Mouse (Mus musculus) spleen, postnatal 10 days (tissue): ENCODE data around the gene Tmem135.
A peak's percentile ranks its signal among the peaks of the same experiment; 100 is the strongest.
"Not testable (repeated sequence)": the region's sequence is repeated elsewhere in the genome, so short reads cannot be mapped to it uniquely, and the experiment has no call there.

Experiments used
- DNase-seq, 2 experiments: peaks; one replicate each; pipeline ENCODE4 v3.0.0; 2021 to 2022; ENCODE audit warnings: low spot score in 2 of 2

Tmem135 gene

DNA sequence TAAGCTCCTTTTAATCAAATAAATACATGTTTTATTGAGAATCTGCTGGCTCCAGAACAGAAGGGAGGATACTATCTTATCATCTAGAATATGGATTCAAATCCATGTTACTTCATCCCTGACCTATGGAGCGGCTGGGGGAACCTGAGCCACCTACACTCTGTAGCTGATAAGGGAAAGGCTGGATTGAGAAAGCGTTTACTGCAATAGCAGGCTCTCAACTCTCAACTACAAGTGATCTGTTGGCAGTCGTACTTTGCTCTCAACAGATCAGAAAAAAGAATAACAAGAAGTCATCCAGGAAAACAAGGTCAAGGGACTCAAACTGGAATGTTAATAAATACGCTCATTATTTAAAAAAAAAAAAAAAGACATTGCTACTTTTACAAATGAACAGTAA is 77.3 kb downstream of the Tmem135 start:
- DNase-seq: no peak

DNA sequence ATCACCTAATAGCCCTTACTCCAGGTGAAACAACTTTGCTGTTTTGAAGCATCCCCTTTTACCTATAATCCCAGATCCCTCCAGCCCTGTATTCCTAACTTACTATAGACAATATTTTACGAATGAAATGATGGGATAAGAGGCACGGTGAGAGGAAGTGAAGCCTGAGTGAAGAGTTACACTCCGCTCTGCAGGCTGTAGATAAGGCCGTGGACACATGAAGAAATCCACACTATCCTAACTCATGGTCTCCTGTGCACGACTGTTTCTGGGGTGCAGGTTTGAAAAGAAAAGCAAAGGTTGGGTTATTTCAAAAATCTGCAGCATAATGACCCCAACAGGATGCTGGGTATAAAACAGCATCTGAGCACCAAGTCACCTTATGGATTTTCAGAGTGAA is 77.8 kb downstream of the Tmem135 start:
- no peak for DNase-seq

DNA sequence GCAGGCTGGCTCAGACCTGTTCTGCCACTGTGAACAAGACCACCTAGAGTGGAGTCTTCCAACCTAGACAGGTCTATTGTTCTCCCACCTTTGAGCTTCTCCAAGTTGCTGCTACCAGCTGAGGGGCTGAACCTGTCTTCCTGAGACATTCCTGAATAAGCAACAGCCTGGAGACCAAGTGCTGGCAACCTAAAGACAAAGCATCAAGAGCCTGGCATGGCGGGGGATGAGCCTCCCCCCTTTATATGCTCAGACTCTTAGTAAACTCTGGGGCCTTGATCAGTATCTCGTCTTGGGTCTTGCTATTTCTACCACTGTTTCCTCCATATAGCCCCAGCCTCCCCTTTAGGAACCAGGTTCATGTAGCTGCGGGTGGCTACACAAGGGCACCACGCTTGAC is 81.3 kb downstream of the Tmem135 start:
- not testable (repeated sequence) for DNase-seq

DNA sequence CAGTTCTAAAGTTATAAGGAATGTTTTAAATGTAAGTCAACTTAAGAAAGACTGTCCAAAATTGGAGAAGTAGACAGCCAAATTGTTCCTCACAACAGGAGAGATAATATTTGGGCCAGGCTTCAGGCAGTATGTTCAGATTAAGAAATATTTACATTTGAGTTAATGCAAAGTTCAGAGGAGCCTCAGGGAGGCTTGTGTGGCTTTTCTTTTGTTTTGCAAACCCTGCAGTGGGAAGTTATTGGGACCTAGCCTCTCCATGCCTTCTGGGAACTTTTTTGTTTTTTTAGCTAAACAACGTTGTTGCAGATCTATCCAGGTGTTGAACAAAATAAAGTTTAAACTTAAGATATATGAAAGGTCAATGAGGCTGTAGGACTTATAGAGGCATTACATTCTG is 84.7 kb downstream of the Tmem135 start:
- DNase-seq: no peak

DNA sequence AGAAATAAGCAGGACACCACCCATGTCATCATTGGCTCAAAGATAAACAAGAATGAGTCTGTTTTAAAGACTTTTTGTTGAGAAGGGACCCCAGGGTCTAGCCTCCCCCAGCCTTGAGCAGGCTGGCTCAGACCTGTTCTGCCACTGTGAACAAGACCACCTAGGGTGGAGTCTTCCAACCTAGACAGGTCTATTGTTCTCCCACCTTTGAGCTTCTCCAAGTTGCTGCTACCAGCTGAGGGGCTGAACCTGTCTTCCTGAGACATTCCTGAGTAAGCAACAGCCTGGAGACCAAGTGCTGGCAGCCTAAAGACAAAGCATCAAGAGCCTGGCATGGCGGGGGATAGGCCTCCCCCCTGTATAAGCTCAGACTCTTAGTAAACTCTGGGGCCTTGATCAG is 86.9 kb downstream of the Tmem135 start:
- not testable (repeated sequence) for DNase-seq

DNA sequence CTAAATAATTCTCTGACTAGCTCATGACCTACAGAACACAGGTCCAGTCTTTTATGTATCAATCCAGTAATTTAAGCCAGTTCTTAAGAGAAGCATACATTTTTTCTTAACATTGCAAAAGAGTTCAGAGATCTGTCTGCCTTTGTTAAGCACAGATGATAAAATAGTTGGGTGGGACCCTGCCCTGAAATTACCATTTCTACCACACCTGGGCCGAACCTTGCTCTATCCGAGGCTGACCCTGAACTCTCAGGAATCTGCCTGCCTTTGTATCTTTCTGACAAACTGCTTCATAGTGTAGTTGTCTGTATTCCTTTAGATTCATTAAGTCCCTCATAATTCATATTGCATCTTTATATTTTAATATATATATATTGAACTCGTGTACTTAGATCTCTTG is 87.9 kb downstream of the Tmem135 start:
- no peak for DNase-seq

DNA sequence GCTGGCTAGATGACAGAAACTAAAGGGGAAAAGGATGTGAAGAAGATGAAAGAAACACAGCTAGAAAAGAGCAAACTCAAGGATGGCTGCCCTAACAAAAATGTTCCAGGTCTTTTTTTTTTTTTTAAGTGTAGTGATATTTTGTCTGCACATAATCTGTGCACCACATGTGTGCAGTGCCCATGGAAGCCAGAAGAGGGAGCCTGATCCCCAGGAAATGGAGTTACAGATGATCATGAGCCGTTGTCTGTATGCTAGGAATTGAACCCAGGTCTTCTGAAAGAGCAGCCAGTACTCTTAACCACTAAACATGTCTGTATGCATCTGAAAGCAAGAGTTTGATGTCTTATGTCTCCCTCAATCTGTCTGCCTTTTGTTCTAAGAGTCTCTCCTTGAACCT is 92.5 kb downstream of the Tmem135 start:
- DNase-seq: no peak

DNA sequence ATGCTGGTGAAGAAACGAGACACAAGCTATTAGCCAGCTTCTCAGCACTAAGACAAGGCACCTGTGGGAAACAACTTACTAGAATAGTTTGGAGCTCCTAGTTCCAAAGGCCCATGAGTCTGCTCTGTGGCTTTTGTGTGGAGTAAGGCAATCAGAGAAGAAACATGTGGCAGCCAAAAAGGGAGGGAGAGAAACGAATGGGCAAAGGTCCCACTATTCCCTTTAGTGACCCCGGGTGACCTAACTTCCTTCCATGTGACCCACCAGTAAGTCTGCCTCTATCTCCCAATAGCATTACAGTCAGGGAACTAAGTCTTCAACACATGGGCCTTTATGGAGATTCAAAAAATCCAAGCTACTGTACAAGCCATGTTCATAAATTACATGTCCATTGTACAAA is 95.1 kb downstream of the Tmem135 start:
- no peak for DNase-seq

DNA sequence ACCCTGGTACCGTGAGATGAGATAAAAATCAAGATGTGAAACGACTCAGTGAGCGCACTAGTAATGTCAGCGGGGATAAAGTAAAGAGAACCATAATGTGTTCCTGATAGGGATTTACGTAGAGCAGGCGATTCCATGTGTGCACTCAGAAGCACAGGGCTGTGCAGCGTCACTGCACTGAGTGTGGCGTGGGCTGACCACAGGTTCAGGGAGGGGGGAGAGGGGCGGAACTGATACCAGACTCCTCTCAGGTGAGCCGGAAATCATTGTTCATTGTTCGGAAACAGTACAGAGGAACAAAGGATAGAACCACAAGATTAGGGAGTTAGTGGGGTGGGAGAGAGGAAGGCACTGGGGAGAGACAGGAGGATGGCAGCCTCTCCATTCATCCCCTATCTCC is 95.8 kb downstream of the Tmem135 start:
- DNase-seq: no peak

DNA sequence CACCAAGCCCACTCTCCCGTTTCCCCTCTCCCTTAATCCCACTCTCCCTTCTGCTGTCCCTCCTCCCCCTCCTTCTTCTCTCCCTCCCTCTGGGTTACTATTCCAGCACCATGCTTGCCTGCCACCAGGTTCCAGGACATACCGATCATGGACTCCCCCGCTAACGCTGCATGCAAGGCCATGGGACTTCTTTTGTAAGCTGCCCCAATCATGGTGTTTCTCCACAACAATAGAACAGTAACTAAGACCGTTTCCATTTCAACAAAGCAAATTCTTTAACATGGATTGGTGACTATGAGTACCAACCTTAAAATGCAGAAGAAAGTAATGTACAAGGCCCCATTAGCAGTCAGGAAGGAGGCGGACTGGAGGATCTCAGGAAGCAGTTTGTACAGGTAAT is 97.2 kb downstream of the Tmem135 start:
- DNase-seq: no peak

DNA sequence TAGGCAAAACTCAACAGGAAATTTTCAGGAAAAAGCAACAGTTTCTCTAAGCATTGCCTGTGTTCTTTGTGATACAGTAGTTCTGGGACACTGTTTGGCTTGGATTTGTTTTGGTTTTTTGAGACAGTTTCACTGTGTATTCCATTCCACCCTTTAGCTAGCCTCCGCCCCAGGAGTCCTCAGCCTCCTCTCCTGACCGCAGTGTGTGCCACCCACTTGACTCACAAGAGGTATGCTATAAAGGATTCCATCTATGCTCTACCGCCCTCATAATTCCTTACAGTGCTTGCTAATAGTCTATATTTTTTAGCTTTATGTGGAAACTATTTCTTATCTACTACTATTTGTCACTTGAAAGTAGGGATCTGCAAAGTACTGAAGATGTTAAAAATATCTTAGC is 99.1 kb downstream of the Tmem135 start:
- no peak for DNase-seq

DNA sequence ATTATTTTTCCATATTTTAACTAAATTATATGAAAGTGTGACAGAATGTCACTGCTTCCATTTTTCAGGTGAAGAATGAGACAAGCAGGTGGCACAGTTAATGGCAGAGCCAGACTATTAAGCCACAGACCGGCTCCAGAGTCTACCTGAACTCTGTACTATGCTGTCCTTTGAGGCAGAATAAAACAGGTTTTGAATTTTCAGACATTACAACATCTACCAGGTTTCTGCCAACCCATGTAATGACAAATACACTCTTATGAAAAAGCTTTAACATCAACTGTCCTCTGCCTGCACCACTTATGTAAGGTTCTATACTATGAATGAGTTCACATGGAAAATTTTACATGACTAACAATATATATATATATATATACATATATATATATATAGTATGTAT is 100.3 kb downstream of the Tmem135 start:
- no peak for DNase-seq

DNA sequence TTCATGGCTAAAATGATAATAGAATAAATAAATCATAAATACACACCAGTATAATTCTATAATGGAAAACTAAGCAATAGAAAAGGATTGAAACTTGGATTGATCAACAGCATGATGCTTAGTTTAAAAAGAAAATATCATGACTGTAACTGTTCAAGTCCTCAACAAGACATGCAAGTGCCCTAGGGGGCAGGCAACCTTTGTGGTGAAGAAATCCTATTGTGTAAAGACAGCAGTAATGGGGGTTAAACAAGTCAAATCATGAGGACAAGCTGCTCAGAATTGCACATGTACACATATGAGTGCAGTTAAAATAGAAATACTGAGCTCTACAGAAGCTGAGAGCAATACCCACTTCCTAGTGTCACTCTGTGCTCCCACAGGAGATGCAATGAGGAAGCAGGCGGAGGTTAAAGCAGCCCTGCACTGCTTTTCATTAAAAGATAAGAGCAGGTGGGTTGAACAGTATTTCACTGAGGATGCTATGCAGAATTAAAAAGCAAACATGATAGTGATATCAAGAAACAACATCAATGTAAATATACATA is 105.0 kb downstream of the Tmem135 start:
- DNase-seq: no peak

DNA sequence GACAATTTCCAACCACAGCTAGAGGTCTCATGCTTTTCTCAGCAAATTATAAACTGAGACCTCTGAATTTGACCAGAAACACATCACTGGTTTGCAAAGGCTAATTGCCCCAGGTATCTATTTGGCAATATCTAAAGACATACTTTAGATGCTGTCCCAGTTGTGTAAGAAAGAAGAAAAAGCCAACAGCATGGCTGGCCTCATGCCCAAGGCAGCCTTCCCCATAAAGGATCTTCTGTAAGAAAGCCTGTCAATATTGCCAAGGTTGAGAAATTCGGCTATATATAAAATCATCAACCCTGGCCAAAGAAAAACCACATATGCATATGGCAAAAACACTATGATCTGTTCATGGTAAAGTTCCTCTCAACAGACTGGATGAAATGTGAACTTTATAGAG is 107.1 kb downstream of the Tmem135 start:
- no peak for DNase-seq

DNA sequence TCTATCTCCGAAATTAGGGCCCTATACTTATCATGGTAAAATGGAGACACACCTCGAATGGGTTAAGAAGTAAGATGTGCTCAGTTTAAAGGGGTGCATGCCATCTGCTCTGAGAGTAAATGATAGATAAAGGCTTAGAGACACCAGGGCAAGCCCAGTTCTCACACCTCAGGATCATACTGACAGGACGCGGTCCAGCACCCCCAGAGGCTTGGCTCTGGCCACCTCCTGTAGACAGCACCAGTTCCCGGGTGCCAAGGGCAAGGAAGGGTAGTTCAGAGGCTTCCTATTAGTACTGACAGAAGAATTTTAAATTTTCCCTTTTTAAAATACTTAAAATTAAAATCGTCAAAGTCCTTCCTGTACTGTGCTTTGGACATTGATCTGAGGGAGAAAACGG is 121.4 kb downstream of the Tmem135 start:
- DNase-seq: no peak

DNA sequence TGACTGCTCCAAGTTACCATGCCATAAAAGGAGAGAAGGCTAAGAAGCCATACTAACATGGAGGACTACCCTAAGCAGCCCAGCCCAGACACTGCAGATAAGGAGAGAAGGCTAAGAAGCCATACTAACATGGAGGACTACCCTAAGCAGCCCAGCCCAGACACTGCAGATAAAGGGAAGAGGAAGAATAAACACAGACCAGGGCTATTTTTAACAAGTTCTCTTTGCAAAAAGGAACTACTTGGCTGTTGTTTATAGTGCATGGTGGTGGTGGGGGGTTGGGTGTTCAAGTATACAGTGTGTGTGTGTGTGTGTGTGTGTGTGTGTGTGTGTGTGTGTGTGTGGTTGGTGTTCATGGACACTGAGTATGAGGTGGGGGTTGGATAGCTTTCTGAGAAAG is 133.6 kb downstream of the Tmem135 start:
- DNase-seq: peak in 1 of 2 experiments; percentile 32

DNA sequence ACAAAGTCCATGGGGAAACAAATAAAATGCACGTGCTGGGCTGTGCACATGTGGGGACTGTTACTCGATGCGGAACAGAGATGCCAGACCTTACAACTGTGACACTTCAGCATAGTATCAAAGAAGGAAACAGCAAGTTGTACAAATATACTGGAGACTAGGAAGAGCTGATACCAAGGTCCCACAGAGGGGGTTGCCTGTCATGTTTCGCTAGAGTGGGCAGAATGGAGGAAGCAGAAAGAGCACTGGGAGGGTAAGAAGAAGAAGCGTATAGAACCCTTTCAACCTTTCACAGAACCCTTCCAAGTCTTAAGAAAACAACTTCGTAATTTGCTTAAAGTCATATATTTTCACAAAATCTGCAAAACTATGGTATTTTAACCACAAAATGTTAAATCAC is 134.2 kb downstream of the Tmem135 start:
- DNase-seq: no peak

DNA sequence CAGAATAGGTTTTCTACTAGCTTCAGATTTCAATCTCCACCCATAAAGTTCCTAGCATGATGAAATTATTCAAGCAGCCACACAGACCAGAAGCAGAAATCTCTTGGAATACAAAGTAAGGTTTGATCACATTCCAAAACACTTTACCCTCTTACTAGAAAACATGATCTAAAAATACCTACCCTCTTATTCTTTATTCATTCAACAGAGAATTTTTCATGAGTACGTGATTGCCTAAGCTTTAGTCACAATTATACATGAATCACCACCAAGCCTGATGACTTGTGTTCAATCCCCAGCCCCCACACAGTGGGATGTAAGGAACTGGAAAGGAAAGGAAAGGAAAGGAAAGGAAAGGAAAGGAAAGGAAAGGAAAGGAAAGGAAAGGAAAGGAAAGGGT is 136.5 kb downstream of the Tmem135 start:
- no peak for DNase-seq

DNA sequence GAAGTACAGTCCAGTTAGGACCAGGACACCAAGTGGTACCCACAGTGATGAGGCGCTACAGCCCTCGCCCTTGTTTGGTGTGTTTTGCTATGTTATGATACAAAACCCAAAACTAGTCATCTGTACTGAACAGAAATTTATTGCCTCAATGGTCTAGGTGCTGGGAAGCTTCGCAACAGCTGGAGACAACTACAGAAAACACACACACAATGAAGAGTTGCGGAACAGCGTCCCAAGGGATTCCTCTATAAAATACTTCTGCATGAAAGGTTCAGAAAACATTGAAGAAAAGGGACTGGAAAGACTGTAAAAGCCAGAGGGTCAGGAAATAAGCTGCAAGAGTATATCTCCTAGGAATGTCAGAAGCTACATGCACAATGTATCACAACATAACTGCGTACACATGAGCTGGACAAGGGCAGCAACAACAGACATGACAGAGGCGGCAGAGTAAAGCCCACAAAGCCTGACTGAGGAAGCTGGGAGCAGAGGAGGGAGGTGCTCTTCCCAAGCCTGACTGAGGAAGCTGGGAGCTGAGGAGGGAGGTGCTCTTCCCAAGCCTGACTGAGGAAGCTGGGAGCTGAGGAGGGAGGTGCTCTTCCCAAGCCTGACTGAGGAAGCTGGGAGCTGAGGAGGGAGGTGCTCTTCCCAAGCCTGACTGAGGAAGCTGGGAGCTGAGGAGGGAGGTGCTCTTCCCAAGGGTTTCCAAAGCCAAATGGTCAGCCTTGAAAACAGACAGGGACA is 137.8 kb downstream of the Tmem135 start:
- no peak for DNase-seq

DNA sequence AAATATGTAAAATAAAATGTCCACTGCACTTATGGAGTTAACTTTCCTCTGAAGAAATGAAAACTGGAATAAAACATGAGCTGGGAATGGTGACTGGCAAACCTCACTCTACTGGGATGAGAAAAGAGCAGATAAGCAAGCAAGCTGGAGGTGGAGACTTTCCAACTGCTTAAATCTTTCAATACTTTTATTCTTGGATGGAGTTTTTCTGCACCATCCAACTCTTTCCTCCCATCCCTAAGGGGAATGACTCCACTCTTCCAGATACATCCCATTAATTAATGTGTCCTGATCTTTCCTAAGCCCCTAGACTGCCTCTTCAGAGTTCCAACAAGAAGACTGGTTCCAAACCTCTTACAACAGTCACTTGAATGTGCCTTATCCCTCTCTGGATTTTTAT is 143.1 kb downstream of the Tmem135 start:
- no peak for DNase-seq

DNA sequence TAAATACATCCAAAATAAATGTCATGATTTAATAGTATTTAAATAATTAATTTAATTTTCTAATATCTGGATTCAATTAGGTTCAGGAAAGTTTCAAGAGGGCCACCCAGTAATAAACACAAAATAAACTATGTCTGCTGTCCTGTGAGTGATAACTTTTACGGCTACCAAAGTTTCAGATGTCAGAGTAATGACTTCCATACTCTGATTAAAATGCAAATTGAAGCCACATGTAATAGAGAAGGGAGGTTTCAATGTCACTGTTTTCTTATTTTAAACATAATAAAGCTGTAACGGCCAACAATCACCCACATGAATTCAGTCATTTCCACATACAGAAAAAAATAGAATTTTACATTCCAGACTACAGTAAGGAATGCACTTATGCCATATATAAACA is 145.2 kb downstream of the Tmem135 start:
- DNase-seq: no peak

DNA sequence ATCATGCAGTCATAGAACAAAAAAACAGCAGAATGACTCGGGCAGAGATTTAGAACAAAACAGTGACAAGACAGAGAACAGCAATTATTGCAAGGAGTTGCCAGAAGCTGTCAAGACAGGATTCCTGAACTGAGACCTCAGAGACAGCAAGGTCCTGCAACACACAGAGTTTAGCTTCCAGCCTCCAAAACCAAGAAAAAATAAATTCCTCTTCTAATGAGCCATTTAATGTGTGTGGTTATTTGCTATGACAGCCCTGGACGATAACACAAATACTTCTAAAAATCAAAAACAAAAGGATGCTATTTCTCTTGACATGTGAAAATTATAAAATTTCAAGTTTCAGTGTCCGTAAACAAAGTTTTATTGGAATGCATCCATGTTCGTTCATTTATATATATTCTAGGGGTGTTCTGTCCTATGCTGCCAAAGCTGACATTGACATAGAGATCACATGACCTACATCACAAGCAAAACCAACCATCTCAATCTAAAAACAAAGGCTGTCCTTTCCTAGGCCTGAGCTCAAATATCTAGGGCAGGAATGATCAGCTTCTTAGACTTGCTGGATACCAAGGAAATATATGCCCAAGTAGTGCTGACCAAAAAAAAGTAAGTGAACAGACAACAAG is 146.0 kb downstream of the Tmem135 start:
- no peak for DNase-seq

DNA sequence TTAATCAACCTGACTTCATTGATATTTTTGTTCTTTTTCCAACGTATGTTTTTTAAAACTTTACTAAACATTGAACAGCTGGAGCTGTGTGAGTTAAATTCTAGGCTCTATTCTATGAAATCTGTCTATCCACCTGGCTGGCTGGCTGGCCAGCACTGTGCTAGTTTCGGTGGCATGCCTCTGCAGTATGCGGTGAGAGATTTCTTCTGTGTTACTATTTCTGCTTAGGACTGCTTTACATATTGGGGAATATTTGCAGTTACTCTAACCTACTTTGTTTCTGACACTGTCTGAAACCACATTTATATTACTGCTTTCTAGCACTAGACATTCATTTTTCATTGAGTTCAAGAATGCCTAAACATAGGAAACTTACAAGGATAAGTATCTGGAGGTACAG is 150.2 kb downstream of the Tmem135 start:
- no peak for DNase-seq

DNA sequence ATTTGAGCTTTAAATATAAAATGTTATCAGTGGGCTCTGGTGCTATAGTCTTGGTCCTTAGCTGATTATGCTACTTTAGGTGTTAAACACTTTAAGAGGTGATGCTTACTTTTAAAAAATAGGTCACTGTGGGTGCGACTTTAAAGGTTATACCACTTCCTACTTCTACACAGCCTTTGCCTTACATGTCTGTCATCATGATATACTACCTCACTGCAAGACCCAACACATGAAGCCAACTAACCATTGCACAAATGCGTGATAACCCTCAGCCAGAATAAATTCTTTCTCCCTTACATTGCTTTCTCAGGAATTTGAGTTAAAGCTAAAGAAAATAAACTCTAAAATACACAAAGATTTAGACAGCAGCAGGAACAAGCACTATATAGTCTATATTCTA is 150.7 kb downstream of the Tmem135 start:
- DNase-seq: no peak
